Mouse (Mus musculus) right cerebral cortex, postnatal 10 days (tissue): ENCODE results near the gene Hsf5.

Experiments
- DNase-seq, 2 experiments: peaks; one replicate each; pipeline ENCODE4 v3.0.0; 2021; ENCODE audit warnings: low spot score in 2 of 2

Hsf5 gene

GRCm38 (mm10) chr11:87590841-87591525 lies 26.0 kb upstream of the Hsf5 start:
- peak in 1 of 2 experiments; percentile 53 for DNase-seq

DNA sequence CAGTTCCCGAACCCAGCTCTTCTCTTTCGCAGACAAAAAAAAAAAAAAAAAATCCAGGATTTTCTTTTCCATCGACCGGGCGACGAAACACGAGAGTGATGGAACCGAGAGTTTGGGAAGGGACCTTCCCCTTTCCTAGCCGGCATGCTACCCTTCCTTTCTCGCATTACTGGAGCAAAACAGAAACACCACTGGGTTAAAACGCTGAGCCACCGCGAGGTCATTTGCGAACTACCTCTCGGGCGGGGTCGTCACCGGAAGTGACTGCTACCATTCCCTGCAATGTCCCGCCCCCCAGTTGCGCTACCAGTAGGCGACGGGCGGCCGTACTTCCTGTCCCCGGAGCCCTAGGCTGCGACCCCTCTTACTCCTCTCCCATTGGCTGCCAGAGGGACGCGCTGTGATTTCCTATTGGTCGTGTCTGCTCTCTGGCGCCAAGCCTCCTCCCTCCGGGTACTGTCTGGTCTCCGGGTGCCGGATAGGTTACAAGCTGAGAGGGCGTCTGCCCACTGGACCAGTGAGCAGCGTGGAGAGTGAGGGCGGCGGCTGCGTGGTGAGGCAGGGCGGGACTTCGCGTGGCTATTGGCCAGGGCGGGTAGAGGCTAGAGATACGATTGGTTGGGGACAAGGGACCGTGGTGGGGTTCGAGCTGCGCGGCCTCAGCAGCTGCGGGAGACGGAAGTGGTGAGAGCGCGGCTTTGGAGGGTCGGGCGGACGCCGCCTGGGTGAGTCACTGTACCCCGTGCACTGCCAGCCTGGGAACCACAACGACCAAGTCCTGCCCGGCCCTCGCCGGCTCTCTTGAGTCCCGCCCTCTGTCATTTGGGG lies 25.2 kb upstream of the Hsf5 start, which contains the start of gene Mtmr4:
Mtmr4 (plus strand) TSS at position 637 of the 828 bp plus-strand sequence.
- peak; percentile 100 for DNase-seq

DNA sequence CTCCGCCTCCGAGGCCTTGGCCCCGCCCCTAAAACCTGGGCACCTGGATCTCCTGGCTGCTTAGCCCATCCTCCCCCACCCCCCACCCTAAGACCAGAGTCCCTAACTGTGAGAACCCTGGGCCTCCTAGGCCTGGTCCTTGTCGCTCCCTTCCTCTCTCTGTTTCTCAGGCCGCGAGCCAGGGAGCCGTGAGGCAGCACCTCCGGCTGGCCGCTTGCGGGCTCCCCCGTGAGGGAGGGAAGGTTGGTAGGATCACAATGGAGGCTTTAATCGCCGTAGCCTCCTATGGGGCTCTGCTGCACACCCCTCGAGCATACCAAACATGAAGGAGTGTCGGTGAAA lies 24.6 kb upstream of the Hsf5 start:
- no peak for DNase-seq

DNA sequence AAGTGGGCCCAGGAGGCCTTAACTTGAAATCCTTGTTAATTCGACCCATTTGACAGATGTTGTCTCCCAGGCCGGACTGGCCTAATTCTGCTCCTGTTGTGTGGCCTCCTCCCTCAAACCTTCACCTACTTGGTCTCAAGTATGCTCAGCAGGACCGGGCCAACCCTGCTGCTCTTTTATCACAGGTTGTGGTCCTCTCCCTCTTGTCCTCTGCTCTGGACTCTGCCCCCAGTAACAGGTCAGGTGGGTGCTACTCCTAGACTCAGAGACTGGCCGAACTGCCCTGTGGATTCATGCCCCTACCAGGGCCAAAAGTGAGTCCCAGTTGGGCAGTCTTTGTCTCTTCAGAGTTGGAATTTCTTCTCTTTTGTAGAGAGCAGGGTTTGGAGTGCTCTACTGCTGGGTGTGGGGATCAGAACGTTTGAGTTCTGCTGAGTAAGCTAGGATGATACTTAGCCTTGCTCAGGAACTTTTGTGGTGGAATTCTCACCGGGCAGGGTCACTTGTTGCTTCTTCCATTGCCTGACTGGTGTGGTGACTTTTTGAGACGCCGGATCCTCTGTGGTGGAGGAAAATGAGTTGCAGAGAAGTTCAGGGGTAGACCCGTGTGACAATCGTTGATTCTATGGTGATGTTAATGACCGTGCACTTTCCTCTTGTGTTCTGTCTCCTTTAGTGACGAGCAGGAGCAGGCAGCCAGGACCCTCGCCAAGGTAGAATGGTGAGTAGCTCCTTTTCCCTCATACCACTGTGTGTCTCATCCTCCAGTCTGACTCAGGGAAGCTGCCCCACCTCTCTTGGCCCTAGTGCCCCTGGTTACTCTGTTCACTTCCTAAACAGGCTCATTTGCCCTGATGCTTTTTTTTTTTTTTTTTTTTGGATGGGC lies 24.0 kb upstream of the Hsf5 start:
- no peak for DNase-seq

DNA sequence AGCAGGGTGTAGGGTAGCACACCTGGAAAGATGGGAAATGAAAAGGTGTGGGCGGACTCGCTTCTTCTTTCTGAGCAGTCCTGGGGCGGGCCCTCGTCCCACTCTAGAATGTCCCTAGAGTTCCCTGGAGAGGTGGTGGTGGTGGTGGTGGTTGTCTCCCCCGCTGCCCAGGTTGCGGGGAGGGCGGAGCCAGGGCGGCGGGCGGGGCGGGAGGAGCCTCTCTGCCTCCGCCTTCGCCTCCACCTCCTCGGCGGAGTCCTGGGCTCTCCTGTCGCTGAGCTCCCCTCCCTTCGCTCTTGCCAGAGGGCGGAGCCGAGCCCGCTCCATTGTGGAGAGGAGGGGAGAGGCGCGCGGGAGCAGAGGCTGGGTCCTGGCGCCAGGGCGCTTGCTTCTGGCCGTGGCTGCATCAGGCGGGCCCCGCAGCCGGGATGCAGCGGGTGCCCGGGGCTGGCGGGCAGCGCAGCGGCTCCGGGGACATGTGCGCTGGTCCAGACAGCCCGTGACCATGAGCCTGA lies 21.6 kb upstream of the Hsf5 start:
- peak; percentile 90 to 91 for DNase-seq

GRCm38 (mm10) chr11:87595976-87596375 lies 21.0 kb upstream of the Hsf5 start:
- peak in 1 of 2 experiments; percentile 61 for DNase-seq

DNA sequence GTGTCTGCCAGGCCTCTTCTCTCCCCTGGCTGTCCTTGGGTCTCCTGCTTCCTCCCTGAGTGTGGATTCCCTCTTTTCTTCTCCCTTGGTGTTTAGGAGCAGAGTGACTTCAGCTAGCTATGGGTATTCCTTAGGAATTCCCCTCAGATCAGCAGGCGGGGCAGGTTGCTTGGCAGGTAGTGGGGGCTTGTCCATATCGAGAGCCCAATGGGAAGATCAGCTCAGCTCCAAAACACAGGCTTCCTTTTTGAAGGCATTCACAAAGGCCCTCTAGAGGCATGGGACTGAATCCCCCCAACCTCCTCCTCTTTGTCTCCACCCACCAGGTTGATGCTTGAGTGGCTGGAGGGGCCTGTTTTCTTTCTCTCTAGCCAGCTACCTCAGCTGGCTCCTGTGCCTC lies 20.5 kb upstream of the Hsf5 start:
- no peak for DNase-seq

DNA sequence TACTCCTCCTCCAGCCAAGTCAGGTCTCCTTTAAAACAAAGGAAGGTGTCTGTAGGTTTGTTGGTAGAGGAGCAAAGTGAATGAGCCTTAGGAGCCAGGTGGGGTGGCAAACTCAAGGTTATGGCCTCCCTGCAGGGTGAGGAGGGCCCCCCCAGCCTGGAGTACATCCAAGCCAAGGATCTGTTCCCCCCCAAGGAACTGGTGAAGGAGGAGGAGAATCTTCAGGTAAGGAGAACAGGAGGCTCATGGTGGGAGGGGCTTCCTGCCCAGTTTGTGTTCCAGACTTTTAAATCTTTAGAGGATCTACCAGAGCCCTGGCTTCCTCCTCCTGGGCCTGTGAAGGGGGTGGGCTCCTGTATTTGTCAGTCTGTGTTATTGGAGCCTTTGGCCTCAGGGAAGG lies 19.9 kb upstream of the Hsf5 start:
- no peak for DNase-seq

GRCm38 (mm10) chr11:87599395-87600089 lies 17.4 kb upstream of the Hsf5 start:
- no peak for DNase-seq

- DNase-seq: no peak
These were observed 16.6 kb upstream of the Hsf5 start for GRCm38 (mm10) chr11:87600322-87600853.

DNA sequence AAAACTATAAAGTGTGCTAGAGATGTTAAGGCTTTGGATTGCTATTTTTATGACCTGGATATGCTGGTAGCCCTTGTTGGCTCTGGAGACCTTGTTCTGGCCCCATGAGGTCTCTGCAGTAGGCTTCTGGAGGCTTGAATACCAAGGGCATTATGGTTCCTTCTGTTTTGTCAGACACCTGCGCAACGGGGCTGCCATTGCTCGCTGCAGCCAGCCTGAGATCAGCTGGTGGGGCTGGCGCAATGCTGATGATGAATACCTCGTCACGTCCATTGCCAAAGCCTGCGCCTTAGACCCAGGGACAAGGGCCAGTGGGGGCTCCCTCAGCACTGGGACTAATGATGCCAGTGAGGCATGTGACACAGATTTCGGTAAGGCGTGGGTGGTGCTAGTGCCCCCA lies 14.7 kb upstream of the Hsf5 start:
- no peak for DNase-seq

DNA sequence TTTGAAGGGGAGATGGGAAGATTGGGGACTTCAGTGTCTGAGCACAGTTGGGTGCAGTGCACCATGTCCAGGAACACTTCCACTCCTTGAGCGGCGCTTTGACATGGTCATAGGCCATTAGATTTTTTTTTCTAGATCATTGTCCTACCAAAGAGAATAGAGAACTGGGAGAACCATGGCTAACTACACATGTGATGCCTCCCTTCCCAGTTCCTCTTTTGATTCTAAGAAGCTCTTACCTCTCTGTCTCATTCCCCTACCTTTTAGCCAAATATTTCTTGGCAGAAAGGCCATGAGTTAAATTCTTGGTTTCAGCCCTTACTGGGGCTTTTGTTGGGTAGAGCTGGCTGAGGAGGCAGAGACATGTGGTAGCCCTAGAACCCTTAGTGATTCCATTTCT lies 13.4 kb upstream of the Hsf5 start:
- no peak for DNase-seq

DNA sequence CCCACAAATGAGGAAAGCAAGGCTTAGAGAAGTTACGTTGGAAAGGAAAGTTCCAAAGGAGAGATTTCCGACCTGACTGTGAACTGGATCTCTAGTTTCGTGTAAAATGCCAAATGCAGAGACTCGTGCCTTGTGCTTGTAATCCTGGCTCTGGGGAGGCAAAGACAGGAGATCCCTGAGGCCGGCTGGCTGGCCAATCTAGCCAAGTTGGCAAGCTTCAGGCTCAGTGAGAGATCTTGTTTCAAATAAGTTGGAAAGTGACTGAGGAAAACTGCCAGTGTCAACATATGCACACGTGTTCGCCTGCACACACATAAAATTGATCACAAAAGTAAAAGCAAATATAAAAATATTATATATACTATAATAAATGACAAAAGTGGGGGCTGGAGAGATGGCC lies 7.7 kb upstream of the Hsf5 start:
- no peak for DNase-seq

- no peak for DNase-seq
These were observed 5.4 kb upstream of the Hsf5 start for GRCm38 (mm10) chr11:87611547-87611946.

DNA sequence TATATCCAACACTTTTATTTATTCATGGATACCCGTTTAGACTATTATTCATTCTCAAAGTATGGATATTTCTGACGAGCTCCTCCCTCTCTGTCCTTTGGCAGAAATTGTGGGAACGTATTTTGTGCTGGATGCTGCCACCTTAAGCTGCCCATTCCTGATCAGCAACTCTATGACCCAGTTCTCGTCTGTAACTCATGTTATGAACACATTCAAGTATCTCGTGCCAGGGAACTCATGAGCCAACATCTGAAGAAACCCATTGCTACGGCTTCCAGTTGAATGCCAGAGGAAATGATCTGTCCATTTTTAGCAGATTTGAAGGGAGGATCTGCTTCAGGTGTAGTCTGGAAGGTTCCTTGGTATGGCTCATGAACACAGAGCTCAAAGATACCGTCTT lies 3.0 kb upstream of the Hsf5 start:
- DNase-seq: no peak

GRCm38 (mm10) chr11:87615551-87615950 lies 1.4 kb upstream of the Hsf5 start:
- no peak for DNase-seq

DNA sequence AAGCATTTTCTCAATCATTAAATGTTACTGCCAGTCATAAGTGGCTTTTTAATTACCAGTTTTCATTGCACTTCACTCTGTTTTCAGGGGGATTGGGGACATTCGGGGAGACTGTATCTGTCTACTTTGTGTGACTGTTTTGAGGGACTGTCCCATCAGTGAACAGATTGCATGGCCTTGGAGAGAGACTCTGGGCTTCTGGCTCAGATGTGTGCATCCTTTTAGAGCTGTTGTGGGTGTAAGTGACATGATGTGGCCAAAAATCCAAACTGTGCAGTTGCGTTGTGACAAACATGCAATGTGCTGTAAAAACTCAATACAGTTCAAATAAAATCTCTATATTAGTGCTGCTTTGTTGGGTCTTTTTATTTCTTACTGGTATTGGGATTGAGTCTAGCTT lies 1.0 kb upstream of the Hsf5 start:
- DNase-seq: no peak

DNA sequence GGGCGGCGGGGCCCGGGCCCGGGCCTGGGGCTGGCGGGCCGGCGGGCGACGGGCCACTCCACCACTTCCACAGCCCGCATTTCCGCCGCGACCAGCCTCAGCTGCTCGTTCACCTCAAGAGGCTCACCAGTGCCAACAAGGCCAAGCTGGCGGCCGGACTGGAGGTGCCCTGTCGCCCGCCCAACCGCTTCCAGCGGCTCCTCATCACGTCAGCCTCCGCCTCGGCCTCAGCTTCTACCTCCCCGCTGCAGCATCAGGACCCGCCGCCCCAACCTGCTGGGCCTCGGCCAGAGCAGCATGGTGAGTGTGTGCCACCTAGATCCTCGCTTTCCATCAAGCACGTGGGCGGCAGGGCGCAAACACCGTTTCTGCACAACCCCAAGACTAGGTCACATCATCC lies 642 bp downstream of the Hsf5 start:
- no peak for DNase-seq

DNA sequence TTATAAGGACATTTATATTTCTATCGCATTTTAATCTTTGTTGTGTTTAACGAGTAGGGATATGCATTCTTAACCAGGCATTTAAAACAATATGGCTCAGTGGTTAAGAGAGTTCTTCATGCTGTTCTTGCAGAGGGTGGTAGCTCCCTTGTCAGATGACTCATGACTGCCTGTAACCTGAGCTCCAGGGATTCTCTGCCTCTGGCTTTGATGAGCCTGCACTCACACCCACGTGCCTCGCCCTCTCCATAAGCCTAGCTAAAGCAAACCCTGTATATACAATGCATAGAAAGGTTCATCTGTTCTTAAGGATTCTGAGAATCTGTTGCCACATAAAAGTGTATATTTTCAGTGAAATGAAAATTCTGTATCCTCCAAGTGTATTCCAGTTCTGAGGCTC lies 6.2 kb downstream of the Hsf5 start:
- DNase-seq: no peak

- DNase-seq: peak in 1 of 2 experiments; percentile 40
These were observed 12.9 kb downstream of the Hsf5 start for GRCm38 (mm10) chr11:87629859-87630258.

DNA sequence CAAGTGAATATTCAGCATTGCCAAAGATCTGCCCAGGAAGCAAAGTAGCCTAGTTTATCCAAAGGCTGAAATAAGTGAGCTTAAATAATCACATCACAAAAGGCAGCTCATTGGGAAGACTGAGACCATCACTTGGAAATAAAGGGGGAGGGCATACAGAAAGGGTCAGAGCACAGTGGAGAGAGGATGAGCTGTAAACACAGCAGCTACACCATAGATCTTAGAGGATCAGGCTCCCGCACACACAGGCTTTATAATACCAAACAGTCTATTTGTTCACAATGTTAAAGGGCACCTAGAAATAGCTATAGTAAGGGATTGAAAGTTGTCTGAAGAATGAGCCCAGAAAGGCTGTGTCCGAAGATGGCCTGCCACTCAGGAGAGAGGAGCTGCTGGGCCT lies 21.8 kb downstream of the Hsf5 start:
- no peak for DNase-seq
